Mouse (Mus musculus) testis, adult 2 months (tissue): Measurements from ENCODE around the gene Gusb. TPM values are rescaled to one million over a fixed set of nuclear protein-coding genes. Genes with fewer than 3 reads are reported as not detected.
A peak's percentile ranks its signal among the peaks of the same experiment; 100 is the strongest.
"Not testable (repeated sequence)": the region's sequence is repeated elsewhere in the genome, so short reads cannot be mapped to it uniquely, and the experiment has no call there.

Experiments used
- H3K27ac ChIP-seq: fragments of 200-500 bp; 2 replicates; pipeline ENCODE4 v1.5.1; 2012; ENCODE audit warnings: low read depth, low read length; ENCODE audit not compliant: control insufficient read depth, insufficient read depth
- H3K27me3 ChIP-seq: fragments of 200-500 bp; 2 replicates; pipeline ENCODE4 v1.6.1; 2012; ENCODE audit warnings: mild to moderate bottlenecking, low read length, moderate library complexity; ENCODE audit not compliant: control insufficient read depth, insufficient read depth
- H3K36me3 ChIP-seq: fragments of 200-500 bp; 2 replicates; pipeline ENCODE4 v1.6.1; 2012; ENCODE audit warnings: mild to moderate bottlenecking, low read length; ENCODE audit not compliant: control insufficient read depth, insufficient read depth
- H3K4me1 ChIP-seq: fragments of 200-500 bp; 2 replicates; pipeline ENCODE4 v1.6.1; 2012; ENCODE audit warnings: low read length; ENCODE audit not compliant: control insufficient read depth, insufficient read depth
- H3K4me3 ChIP-seq: fragments of 200-500 bp; 2 replicates; pipeline ENCODE4 v1.5.1; 2012; ENCODE audit warnings: low read depth, mild to moderate bottlenecking, low read length, moderate library complexity, mixed read lengths; ENCODE audit not compliant: control insufficient read depth
- CTCF ChIP-seq: fragments of 200-500 bp; IDR thresholded peaks from 2 replicates; pipeline ENCODE4 v1.5.1; 2012; ENCODE audit warnings: low read depth, mild to moderate bottlenecking, inconsistent platforms, low read length, moderate library complexity; ENCODE audit not compliant: control insufficient read depth, insufficient read depth, insufficient replicate concordance
- POLR2A ChIP-seq: fragments of 200-500 bp; IDR thresholded peaks from 2 replicates; pipeline ENCODE4 v1.6.1; 2012; ENCODE audit warnings: low read depth, mild to moderate bottlenecking, inconsistent platforms, low read length, moderate library complexity; ENCODE audit not compliant: control insufficient read depth
- polyA plus RNA-seq: library from polyadenylated mRNA; depleted of rRNA; stranded (reverse); fragments of >200 nt; gene quantifications from 2 replicates; pipeline ENCODE4 v1.2.3, GENCODE M21; 2012

Gusb gene
- polyA plus RNA-seq, 1 experiment, result 6.2 TPM

GRCm38 (mm10) chr5:130046100-130046499 lies 43.3 kb upstream of the Gusb start:
- no peaks in the 10 kb centered on the region for H3K4me1 ChIP-seq
- no peaks in the 10 kb centered on the region for H3K27me3 ChIP-seq
- peaks cover 12% of the 10 kb centered on the region for H3K36me3 ChIP-seq
- H3K27ac ChIP-seq, result no peak overlapping the region
- no peak for TF ChIP-seq POLR2A
- no peak for TF ChIP-seq CTCF
- no peak overlapping the region for H3K4me3 ChIP-seq

- no peak overlapping the region for H3K27ac ChIP-seq
- H3K27me3 ChIP-seq, result no peaks in the 10 kb centered on the region
- H3K4me3 ChIP-seq, result no peak overlapping the region
- peaks cover 18% of the 10 kb centered on the region for H3K36me3 ChIP-seq
- H3K4me1 ChIP-seq, result no peaks in the 10 kb centered on the region
- TF ChIP-seq CTCF (peak; percentile 45; the same call in 1 of the 2 replicates), POLR2A (no peak)
Observed at GRCm38 (mm10) chr5:130044201-130044695, 41.4 kb upstream of the Gusb start.

- no peak overlapping the region for H3K4me3 ChIP-seq
- H3K36me3 ChIP-seq, result peaks cover 18% of the 10 kb centered on the region
- H3K4me1 ChIP-seq, result no peaks in the 10 kb centered on the region
- 0 out of 2 replicates have a peak overlapping the region, but pooled peaks have one; percentile 17 for H3K27ac ChIP-seq
- TF ChIP-seq POLR2A (no peak), CTCF (no peak)
- H3K27me3 ChIP-seq, result no peaks in the 10 kb centered on the region
Observed at GRCm38 (mm10) chr5:130043741-130044140, 40.9 kb upstream of the Gusb start.

- peaks cover 15% of the 10 kb centered on the region for H3K36me3 ChIP-seq
- TF ChIP-seq POLR2A (no peak), CTCF (no peak)
- no peak overlapping the region for H3K4me3 ChIP-seq
- H3K27me3 ChIP-seq, result no peaks in the 10 kb centered on the region
- H3K4me1 ChIP-seq, result no peaks in the 10 kb centered on the region
- H3K27ac ChIP-seq, result no peak overlapping the region
Observed at GRCm38 (mm10) chr5:130041262-130041661, 38.4 kb upstream of the Gusb start.

GRCm38 (mm10) chr5:130040797-130041196 lies 37.9 kb upstream of the Gusb start:
- Histone ChIP-seq H3K27ac (no peak overlapping the region), H3K4me3 (no peak overlapping the region), H3K27me3 (no peaks in the 10 kb centered on the region), H3K36me3 (peaks cover 15% of the 10 kb centered on the region), H3K4me1 (no peaks in the 10 kb centered on the region)
- no peak for TF ChIP-seq CTCF
- TF ChIP-seq POLR2A, result no peak

- no peaks in the 10 kb centered on the region for H3K27me3 ChIP-seq
- H3K36me3 ChIP-seq, result peaks cover 15% of the 10 kb centered on the region
- H3K4me3 ChIP-seq, result no peak overlapping the region
- H3K4me1 ChIP-seq, result no peaks in the 10 kb centered on the region
- H3K27ac ChIP-seq, result no peak overlapping the region
- no peak for TF ChIP-seq POLR2A
- TF ChIP-seq CTCF, result peak; percentile 69; the same call in 1 of the 2 replicates
Observed at GRCm38 (mm10) chr5:130037752-130038455, 35.1 kb upstream of the Gusb start.

- H3K4me3 ChIP-seq, H3K27ac ChIP-seq, H3K36me3 ChIP-seq, H3K4me1 ChIP-seq, H3K27me3 ChIP-seq: not testable (repeated sequence)
Observed at GRCm38 (mm10) chr5:130036300-130036699, 33.5 kb upstream of the Gusb start.

GRCm38 (mm10) chr5:130033869-130034268 lies 31.0 kb upstream of the Gusb start:
- Histone ChIP-seq H3K27ac (no peak overlapping the region), H3K4me1 (peaks cover 3% of the 10 kb centered on the region; the same call in 1 of the 2 replicates), H3K4me3 (no peak overlapping the region), H3K27me3 (no peaks in the 10 kb centered on the region), H3K36me3 (peaks cover 2% of the 10 kb centered on the region)
- TF ChIP-seq POLR2A (no peak), CTCF (no peak)
